Mouse (Mus musculus): ENCODE data around the gene Gorasp1. TPM values are rescaled to one million over a fixed set of nuclear protein-coding genes. Genes with fewer than 3 reads are reported as not detected.
A peak's percentile ranks its signal among the peaks of the same experiment; 100 is the strongest.

Gorasp1 gene
- total RNA-seq, 2 experiments from 2014 or later: 3.9 to 4.5 TPM

- ATAC-seq (ENCODE audit: poor library complexity, severe bottlenecking): no peak
These were observed 35.9 kb upstream of the Gorasp1 start for GRCm38 (mm10) chr9:119973281-119973680.

- ATAC-seq (ENCODE audit: poor library complexity, severe bottlenecking): no peak
These were observed 35.2 kb upstream of the Gorasp1 start for GRCm38 (mm10) chr9:119972582-119972981.

- no peak for ATAC-seq (ENCODE audit: poor library complexity, severe bottlenecking)
These were observed 34.8 kb upstream of the Gorasp1 start for GRCm38 (mm10) chr9:119972166-119972565.

- no peak for ATAC-seq (ENCODE audit: poor library complexity, severe bottlenecking)
These were observed 33.6 kb upstream of the Gorasp1 start for GRCm38 (mm10) chr9:119970763-119971656.

- 0 out of 2 replicates have a peak, but pooled peaks have one; percentile 33 for ATAC-seq (ENCODE audit: poor library complexity, severe bottlenecking)
These were observed 32.9 kb upstream of the Gorasp1 start for GRCm38 (mm10) chr9:119970221-119970620.

GRCm38 (mm10) chr9:119969811-119970210 lies 32.4 kb upstream of the Gorasp1 start:
- ATAC-seq (ENCODE audit: poor library complexity, severe bottlenecking): no peak

GRCm38 (mm10) chr9:119966221-119966910 lies 29.0 kb upstream of the Gorasp1 start:
- ATAC-seq (ENCODE audit: poor library complexity, severe bottlenecking): no peak

GRCm38 (mm10) chr9:119965186-119965585 lies 27.8 kb upstream of the Gorasp1 start:
- no peak for ATAC-seq (ENCODE audit: poor library complexity, severe bottlenecking)

GRCm38 (mm10) chr9:119964206-119964605 lies 26.8 kb upstream of the Gorasp1 start:
- no peak for ATAC-seq (ENCODE audit: poor library complexity, severe bottlenecking)

GRCm38 (mm10) chr9:119962987-119963667 lies 25.8 kb upstream of the Gorasp1 start:
- ATAC-seq (ENCODE audit: poor library complexity, severe bottlenecking): peak; percentile 99

- ATAC-seq (ENCODE audit: poor library complexity, severe bottlenecking): no peak
These were observed 24.9 kb upstream of the Gorasp1 start for GRCm38 (mm10) chr9:119962216-119962615.

- ATAC-seq (ENCODE audit: poor library complexity, severe bottlenecking): no peak
These were observed 21.5 kb upstream of the Gorasp1 start for GRCm38 (mm10) chr9:119958835-119959234.

GRCm38 (mm10) chr9:119951388-119951787 lies 14.0 kb upstream of the Gorasp1 start:
- no peak for ATAC-seq (ENCODE audit: poor library complexity, severe bottlenecking)

GRCm38 (mm10) chr9:119950434-119950833 lies 13.1 kb upstream of the Gorasp1 start:
- no peak for ATAC-seq (ENCODE audit: poor library complexity, severe bottlenecking)

- peak; percentile 82 for ATAC-seq (ENCODE audit: poor library complexity, severe bottlenecking)
These were observed 11.4 kb upstream of the Gorasp1 start for GRCm38 (mm10) chr9:119948804-119949203.

- ATAC-seq (ENCODE audit: poor library complexity, severe bottlenecking): peak; percentile 47; the same call in 1 of the 2 replicates
These were observed 8.0 kb upstream of the Gorasp1 start for GRCm38 (mm10) chr9:119945173-119945900.

GRCm38 (mm10) chr9:119943326-119943725 lies 6.0 kb upstream of the Gorasp1 start:
- ATAC-seq (ENCODE audit: poor library complexity, severe bottlenecking): peak; percentile 62

- ATAC-seq (ENCODE audit: poor library complexity, severe bottlenecking): no peak
These were observed 4.5 kb upstream of the Gorasp1 start for GRCm38 (mm10) chr9:119941861-119942260.

GRCm38 (mm10) chr9:119941407-119941806 lies 4.0 kb upstream of the Gorasp1 start:
- no peak for ATAC-seq (ENCODE audit: poor library complexity, severe bottlenecking)

GRCm38 (mm10) chr9:119939646-119940045 lies 2.3 kb upstream of the Gorasp1 start:
- no peak for ATAC-seq (ENCODE audit: poor library complexity, severe bottlenecking)

- ATAC-seq (ENCODE audit: poor library complexity, severe bottlenecking): peak; percentile 33; the same call in 1 of the 2 replicates
These were observed 1.1 kb upstream of the Gorasp1 start for GRCm38 (mm10) chr9:119938496-119938895.
